ENCODE assay signal across 8 mouse cellular contexts in genomic region chr2:178414261-178415149, GRCm38 (mm10). TPM values are rescaled to one million over a fixed set of nuclear protein-coding genes. Genes with fewer than 3 reads are reported as not detected.
DNase-seq lines count a peak whose midpoint lies in the region; ATAC-seq and TF ChIP-seq lines count a peak whose summit lies in the region.

Gene Ppp1r3d, minus strand, starts transcription at chr2:178414472.
Gene Fam217b, plus strand, starts transcription at chr2:178414524.

- H3K27ac ChIP-seq in brown adipose tissue, adult 24 weeks (replicated peaks; ENCODE audit: low read depth, low read length) = peak within 1 kb of the TSS; percentile 94
- 0 out of 2 replicates have a peak within 1 kb of the TSS, but pooled peaks have one; percentile 13 for H3K27ac ChIP-seq in forebrain, embryonic 12.5 days
- H3K27ac ChIP-seq in heart, embryonic 16.5 days (ENCODE audit: low read length) = peak within 1 kb of the TSS; percentile 92
- no peak within 1 kb of the TSS for H3K27ac ChIP-seq in liver, embryonic 14.5 days

- H3K27me3 ChIP-seq in forebrain, embryonic 12.5 days = peaks cover 40% of the 10 kb centered on the region
- H3K27me3 ChIP-seq in heart, embryonic 16.5 days (ENCODE audit: control insufficient read depth, insufficient read depth, low read length) = 0 out of 2 replicates have a peak, but pooled peaks cover 2% of the 10 kb centered on the region
- H3K27me3 ChIP-seq in liver, embryonic 14.5 days (ENCODE audit: control insufficient read depth, insufficient read depth, low read length) = peaks cover 17% of the 10 kb centered on the region

- peak; percentile 69 for DNase-seq in Muller cell, postnatal 12 days (ENCODE audit: inconsistent ontology term)
- DNase-seq in kidney, postnatal 14 days = peak; percentile 71
- peak in 1 of 3 experiments; percentile 4 for DNase-seq in liver, embryonic 14.5 days (ENCODE audit: low read depth in 3 of 3, low spot score in 3 of 3)
- peak; percentile 72 for DNase-seq in neural tube, embryonic 10.5 days (ENCODE audit: extremely low spot score, low spot score)
- peak; percentile 64 for DNase-seq in yolk sac, embryonic 10.5 days (ENCODE audit: low spot score)

- ATAC-seq in forebrain, embryonic 12.5 days (ENCODE audit: low FRiP score) = peak; percentile 85
- peak; percentile 64 for ATAC-seq in heart, embryonic 16.5 days (replicated peaks; ENCODE audit: extremely low read depth, insufficient read depth, low FRiP score)
- peak; percentile 39; the same call in 1 of the 2 replicates for ATAC-seq in liver, embryonic 14.5 days (ENCODE audit: insufficient read depth)

- no peak for TF ChIP-seq CTCF in liver, embryonic 14.5 days (IDR thresholded peaks at IDR 0.05; ENCODE audit: low read depth)

- H3K36me3 ChIP-seq in forebrain, embryonic 12.5 days (replicated peaks) = no peaks in the 10 kb centered on the region
- H3K36me3 ChIP-seq in heart, embryonic 16.5 days (ENCODE audit: control insufficient read depth, insufficient read depth) = peaks cover 17% of the 10 kb centered on the region
- H3K36me3 ChIP-seq in liver, embryonic 14.5 days (replicated peaks; ENCODE audit: control insufficient read depth, insufficient read depth, low read depth) = no peaks in the 10 kb centered on the region

- peaks cover 6% of the 10 kb centered on the region for H3K4me1 ChIP-seq in brown adipose tissue, adult 24 weeks (ENCODE audit: control insufficient read depth, insufficient read depth, insufficient read length, low read length)
- peaks cover 20% of the 10 kb centered on the region for H3K4me1 ChIP-seq in forebrain, embryonic 12.5 days
- peaks cover 34% of the 10 kb centered on the region for H3K4me1 ChIP-seq in heart, embryonic 16.5 days (ENCODE audit: control insufficient read depth, insufficient read depth, low read length)
- H3K4me1 ChIP-seq in liver, embryonic 14.5 days (replicated peaks; ENCODE audit: control insufficient read depth in 2 of 2, insufficient read depth in 2 of 2, low read length in 1 of 2) = peaks cover 0 to 7% of the 10 kb centered on the region in 2 experiments; a peak in 1 of 4 replicates

- no peak for TF ChIP-seq EP300 in liver, embryonic 14.5 days (IDR thresholded peaks at IDR 0.05; ENCODE audit: low read depth)

- WGBS in forebrain, embryonic 12.5 days = under 1% methylated on average over 40 of the region's 74 CpGs
- under 1% methylated on average over 71 of the region's 74 CpGs for WGBS in heart, embryonic 16.5 days
- WGBS in liver, embryonic 14.5 days (ENCODE audit: insufficient replicate concordance) = under 1% methylated on average over 67 of the region's 74 CpGs

- peak within 1 kb of the TSS; percentile 96 for H3K4me3 ChIP-seq in brown adipose tissue, adult 24 weeks (ENCODE audit: insufficient read depth, low read depth, low read length)
- H3K4me3 ChIP-seq in forebrain, embryonic 12.5 days (replicated peaks) = peak within 1 kb of the TSS; percentile 62
- H3K4me3 ChIP-seq in heart, embryonic 16.5 days (ENCODE audit: low read length) = peak within 1 kb of the TSS; percentile 58
- peak within 1 kb of the TSS; percentile 46 to 50 for H3K4me3 ChIP-seq in liver, embryonic 14.5 days (ENCODE audit: insufficient read depth in 1 of 2, low read depth in 2 of 2, low read length in 2 of 2)

- peak within 1 kb of the TSS; percentile 60 for H3K9ac ChIP-seq in forebrain, embryonic 12.5 days
- H3K9ac ChIP-seq in heart, embryonic 16.5 days (ENCODE audit: low read length) = peak within 1 kb of the TSS; percentile 85
- no peak within 1 kb of the TSS for H3K9ac ChIP-seq in liver, embryonic 14.5 days (replicated peaks)

- no peaks in the 10 kb centered on the region for H3K9me3 ChIP-seq in forebrain, embryonic 12.5 days
- H3K9me3 ChIP-seq in heart, embryonic 16.5 days (replicated peaks; ENCODE audit: control insufficient read depth, low read length) = peaks cover 7% of the 10 kb centered on the region
- H3K9me3 ChIP-seq in liver, embryonic 14.5 days (ENCODE audit: control insufficient read depth, low read length) = no peaks in the 10 kb centered on the region

- H3K4me2 ChIP-seq in forebrain, embryonic 12.5 days = peak within 1 kb of the TSS; percentile 96
- H3K4me2 ChIP-seq in heart, embryonic 16.5 days (ENCODE audit: low read depth, low read length) = peak within 1 kb of the TSS; percentile 99
- peak within 1 kb of the TSS; percentile 62 for H3K4me2 ChIP-seq in liver, embryonic 14.5 days (ENCODE audit: low read depth)

RNA-seq across cellular contexts. Expression of gene Ppp1r3d, which starts in this region (rescaled TPM):
- 16.1 and 27.3 TPM in 2 replicates for polyA plus RNA-seq in brown adipose tissue, adult 24 weeks (2012; ENCODE audit: insufficient read depth, insufficient read length, missing spikeins)
- 1.1 and 1.5 TPM in 2 replicates for polyA plus RNA-seq in forebrain, embryonic 12.5 days (2016; fragmentation: Nextera tagmentation; extraction: Ambion mirVana)
- polyA plus RNA-seq in heart, embryonic 16.5 days (2015; fragmentation: Nextera tagmentation; extraction: Ambion mirVana) = 21.0 and 22.9 TPM in 2 replicates
- 0.45 and 0.47 TPM in 2 replicates for polyA plus RNA-seq in liver, embryonic 14.5 days (2012; rRNA removed)
- polyA plus RNA-seq in liver, embryonic 14.5 days (2014; fragmentation: Nextera tagmentation; extraction: Ambion mirVana) = 0.42 and 0.52 TPM in 2 replicates

RNA-seq across cellular contexts. Expression of gene Fam217b, which starts in this region (rescaled TPM):
- polyA plus RNA-seq in brown adipose tissue, adult 24 weeks (2012; ENCODE audit: insufficient read depth, insufficient read length, missing spikeins) = 12.7 and 13.9 TPM in 2 replicates
- 1.1 and 1.2 TPM in 2 replicates for polyA plus RNA-seq in forebrain, embryonic 12.5 days (2016; fragmentation: Nextera tagmentation; extraction: Ambion mirVana)
- 6.6 and 6.8 TPM in 2 replicates for polyA plus RNA-seq in heart, embryonic 16.5 days (2015; fragmentation: Nextera tagmentation; extraction: Ambion mirVana)
- polyA plus RNA-seq in liver, embryonic 14.5 days (2012; rRNA removed) = 0.29 and 0.38 TPM in 2 replicates
- polyA plus RNA-seq in liver, embryonic 14.5 days (2014; fragmentation: Nextera tagmentation; extraction: Ambion mirVana) = 0.50 and 0.82 TPM in 2 replicates

Comparison
In these comparisons a context has a peak if more than half of its experiments do, and no peak if none do; other contexts are left out.
1. Peak in ATAC-seq, H3K4me3 ChIP-seq and H3K4me2 ChIP-seq in liver, embryonic 14.5 days; RNA of the genes that start here not detected or under 1 TPM.